Mouse (Mus musculus) liver, adult 2 months (tissue): Measurements from ENCODE around the gene Lgr6.

ENCODE experiments used
- CTCF ChIP-seq: fragments of 200-500 bp; IDR thresholded peaks from 2 replicates; pipeline ENCODE4 v1.5.1; 2011; ENCODE audit warnings: low read depth, low read length, control low read depth
- POLR2A ChIP-seq: fragments of 200-500 bp; IDR thresholded peaks from 2 replicates; pipeline ENCODE4 v1.6.1; 2011; ENCODE audit warnings: low read length, control low read depth; ENCODE audit not compliant: insufficient read depth; ENCODE audit errors: extremely low read depth

DNA sequence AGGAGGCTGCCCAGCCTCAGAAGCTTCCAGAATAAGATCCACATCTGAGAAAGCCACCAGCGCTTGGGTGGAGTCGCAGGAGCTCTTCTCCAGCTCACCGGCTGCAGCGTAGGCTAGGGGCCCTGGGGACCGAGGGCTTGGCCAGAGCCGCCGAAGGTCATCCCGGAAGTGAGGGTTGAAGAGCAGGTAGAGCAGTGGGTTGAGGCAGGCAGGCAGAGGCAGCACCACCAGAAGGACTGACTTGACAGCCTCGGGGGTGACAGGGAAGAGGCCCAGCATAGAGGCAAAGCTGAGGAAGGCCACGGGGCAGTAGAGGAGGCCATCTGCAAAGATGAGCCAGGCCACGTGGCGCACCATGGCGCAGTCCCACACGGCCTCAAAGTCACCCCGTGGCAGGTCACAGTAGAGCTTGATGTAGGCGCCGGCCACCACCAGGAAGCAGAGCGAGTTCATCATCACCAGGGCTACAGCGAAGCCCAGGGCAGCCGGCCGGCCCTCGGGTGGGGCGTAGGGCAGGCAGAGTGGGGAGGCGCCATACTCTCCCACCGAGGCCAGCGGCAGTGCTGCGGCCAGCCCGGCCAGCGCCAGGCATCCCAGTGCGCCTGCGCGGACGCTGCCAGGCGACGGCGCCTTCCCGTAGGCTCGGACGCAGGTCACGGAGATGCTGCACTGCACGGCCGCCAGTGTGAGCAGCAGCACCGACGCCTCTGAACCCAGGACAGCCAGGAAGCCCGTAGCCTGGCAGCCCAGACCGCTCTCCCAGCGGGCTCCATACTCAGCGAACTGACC, 117.7 kb downstream of the Lgr6 start:
- TF ChIP-seq CTCF (no peak), POLR2A (no peak)
